Mouse (Mus musculus) large intestine, adult 2 months (tissue): ENCODE measurements around the gene Tnfaip1. TPM values are rescaled to one million over a fixed set of nuclear protein-coding genes. Genes with fewer than 3 reads are reported as not detected.
"Not testable (repeated sequence)": the region's sequence is repeated elsewhere in the genome, so short reads cannot be mapped to it uniquely, and the experiment has no call there.

Experiments
- DNase-seq: peaks from one replicate; pipeline ENCODE4 v3.0.0-alpha.2; 2012; ENCODE audit warnings: low read depth, low spot score
- WGBS: fragments of 180-500 bp; shearing (Covaris S2); methylation state at CpG from one replicate; pipeline ENCODE4 v1.1.7; 2018; 5-methylcytosine and 5-hydroxymethylcytosine counted together
- polyA plus RNA-seq: library from polyadenylated mRNA; depleted of rRNA; stranded (reverse); fragments of >200 nt; gene quantifications from 2 replicates; pipeline ENCODE4 v1.2.3, GENCODE M21; 2012

Tnfaip1 gene
- polyA plus RNA-seq, 1 experiment, result 54.0 TPM

- no peak for DNase-seq
- WGBS, result 57% methylated on average over 7 of the region's 7 CpGs
Measured at GRCm38 (mm10) chr11:78544449-78545111, 8.4 kb upstream of the Tnfaip1 start.

GRCm38 (mm10) chr11:78540358-78540757, 4.2 kb upstream of the Tnfaip1 start:
- DNase-seq, result no peak
- WGBS, result 70% methylated on average over 3 of the region's 3 CpGs

- no peak for DNase-seq
- 2% methylated on average over 14 of the region's 14 CpGs for whole genome bisulfite sequencing
Measured at GRCm38 (mm10) chr11:78536690-78537084, 555 bp upstream of the Tnfaip1 start.

- DNase-seq, result peak; percentile 80
- 2% methylated on average over 23 of the region's 23 CpGs for WGBS
Measured at GRCm38 (mm10) chr11:78535376-78536079, 604 bp downstream of the Tnfaip1 start.

GRCm38 (mm10) chr11:78534516-78534915, 1.6 kb downstream of the Tnfaip1 start:
- DNase-seq, result no peak
- WGBS, result 71% methylated on average over 4 of the region's 4 CpGs

GRCm38 (mm10) chr11:78531515-78531914, 4.6 kb downstream of the Tnfaip1 start:
- WGBS, result 84% methylated on average over 10 of the region's 10 CpGs
- DNase-seq, result not testable (repeated sequence)

GRCm38 (mm10) chr11:78531046-78531445, 5.1 kb downstream of the Tnfaip1 start:
- WGBS, result 65% methylated on average over 6 of the region's 6 CpGs
- DNase-seq, result no peak

- WGBS, result 90% methylated on average over 12 of the region's 12 CpGs
- DNase-seq, result no peak
Measured at GRCm38 (mm10) chr11:78530001-78530400, 6.1 kb downstream of the Tnfaip1 start.

- no peak for DNase-seq
- WGBS, result 88% methylated on average over 9 of the region's 9 CpGs
Measured at GRCm38 (mm10) chr11:78528714-78529113, 7.4 kb downstream of the Tnfaip1 start.

- 84% methylated on average over 2 of the region's 2 CpGs for WGBS
- no peak for DNase-seq
Measured at GRCm38 (mm10) chr11:78524838-78525237, 11.3 kb downstream of the Tnfaip1 start.

- WGBS, result 78% methylated on average over 9 of the region's 9 CpGs
- no peak for DNase-seq
Measured at GRCm38 (mm10) chr11:78523241-78523955, 12.7 kb downstream of the Tnfaip1 start.

GRCm38 (mm10) chr11:78522481-78522997, 13.6 kb downstream of the Tnfaip1 start:
- no peak for DNase-seq

GRCm38 (mm10) chr11:78521880-78522279, 14.3 kb downstream of the Tnfaip1 start:
- 70% methylated on average over 3 of the region's 3 CpGs for WGBS
- DNase-seq, result no peak

More at GRCm38 (mm10) chr11:78522481-78522997, 13.6 kb downstream of the Tnfaip1 start:
- 84% methylated on average over 1 of the region's 1 CpGs for WGBS

GRCm38 (mm10) chr11:78518931-78519330, 17.2 kb downstream of the Tnfaip1 start:
- DNase-seq, result no peak
- WGBS, result 90% methylated on average over 10 of the region's 10 CpGs

GRCm38 (mm10) chr11:78515549-78516325, 20.4 kb downstream of the Tnfaip1 start:
- 75% methylated on average over 2 of the region's 2 CpGs for WGBS
- no peak for DNase-seq

GRCm38 (mm10) chr11:78513106-78513790, 22.9 kb downstream of the Tnfaip1 start:
- no peak for DNase-seq
- WGBS, result 51% methylated on average over 3 of the region's 3 CpGs

GRCm38 (mm10) chr11:78512025-78512957, 23.8 kb downstream of the Tnfaip1 start, which contains the start of the genes Tmem199 and Poldip2:
TSS of gene Tmem199 (minus strand) at chr11:78512172.
TSS of gene Poldip2 (plus strand) at chr11:78512193.
- peak; percentile 76 for DNase-seq
- WGBS, result under 1% methylated on average over 67 of the region's 67 CpGs

GRCm38 (mm10) chr11:78509148-78509547, 27.0 kb downstream of the Tnfaip1 start:
- no peak for DNase-seq
- WGBS, result 88% methylated on average over 5 of the region's 5 CpGs
